Mouse (Mus musculus): ENCODE results near the gene Gm3045. TPM values are rescaled to one million over a fixed set of nuclear protein-coding genes. Genes with fewer than 3 reads are reported as not detected.
A peak's percentile ranks its signal among the peaks of the same experiment; 100 is the strongest.

Gm3045 gene
- polyA plus RNA-seq, 1 experiment: not detected

DNA sequence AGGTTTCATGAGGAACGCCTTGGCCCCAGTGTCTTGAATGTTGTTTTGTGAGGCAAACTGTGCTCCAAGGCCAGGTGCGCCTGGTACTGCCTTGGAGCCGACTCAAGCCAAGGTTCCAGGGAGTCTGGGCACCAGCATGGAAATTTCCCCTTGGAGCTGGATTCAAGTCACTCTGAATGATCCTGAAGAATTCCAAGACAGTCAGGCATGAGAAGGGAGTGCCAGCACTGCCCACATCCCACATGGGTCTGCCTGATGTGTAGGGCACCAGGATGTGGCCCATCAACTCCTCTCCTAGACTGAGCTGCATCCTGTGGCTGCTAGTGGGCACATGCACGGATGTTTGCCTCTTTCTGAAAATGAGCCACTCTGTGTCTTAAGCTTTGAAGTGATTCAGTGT lies 42.1 kb downstream of the Gm3045 start:
- no peaks in the 10 kb centered on the region for H3K4me1 ChIP-seq (ENCODE audit: control insufficient read depth, insufficient read depth, insufficient read length)
- DNase-seq (ENCODE audit: low read depth in 1 of 2, low spot score in 2 of 2): no peak
- TF ChIP-seq POLR2A (IDR thresholded peaks at IDR 0.05; ENCODE audit: low read depth, low read length) (no peak), CTCF (IDR thresholded peaks at IDR 0.05; ENCODE audit: extremely low read depth, insufficient read depth, insufficient read length, insufficient replicate concordance) (no peak)
- H3K27ac ChIP-seq (ENCODE audit: insufficient read depth, low read length): no peak overlapping the region
- no peaks in the 10 kb centered on the region for H3K36me3 ChIP-seq (ENCODE audit: control insufficient read depth, insufficient read depth, low read length)
- 88% methylated on average over 4 of the region's 4 CpGs for WGBS
- no peak overlapping the region for H3K4me3 ChIP-seq (ENCODE audit: extremely low read depth, insufficient read depth, insufficient read length)
- no peaks in the 10 kb centered on the region for H3K27me3 ChIP-seq (ENCODE audit: control insufficient read depth, insufficient read depth, low read length)

DNA sequence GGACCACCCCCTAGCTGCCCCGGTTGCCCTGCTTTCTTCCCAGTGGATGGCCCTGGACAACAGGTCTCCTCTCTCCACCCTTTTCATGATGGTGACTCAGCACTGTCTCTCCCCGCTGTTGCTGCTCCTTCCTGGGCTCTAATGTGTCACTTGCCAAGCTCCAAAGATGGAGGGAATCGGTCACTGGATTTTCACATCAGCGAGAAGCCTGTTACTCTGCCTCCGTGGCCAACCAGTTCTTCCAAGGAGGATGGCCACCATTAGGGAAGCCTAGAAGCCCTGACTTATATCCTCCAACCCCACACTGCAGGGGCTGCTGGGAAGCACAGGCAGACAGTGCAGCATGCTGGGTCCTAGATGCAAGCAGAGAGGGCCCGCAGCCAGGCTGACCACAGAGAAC lies 44.8 kb downstream of the Gm3045 start:
- H3K4me1 ChIP-seq (ENCODE audit: control insufficient read depth, insufficient read depth, insufficient read length): no peaks in the 10 kb centered on the region
- no peak for DNase-seq (ENCODE audit: low read depth in 1 of 2, low spot score in 2 of 2)
- no peaks in the 10 kb centered on the region for H3K36me3 ChIP-seq (ENCODE audit: control insufficient read depth, insufficient read depth, low read length)
- TF ChIP-seq POLR2A (IDR thresholded peaks at IDR 0.05; ENCODE audit: low read depth, low read length) (no peak), CTCF (IDR thresholded peaks at IDR 0.05; ENCODE audit: extremely low read depth, insufficient read depth, insufficient read length, insufficient replicate concordance) (no peak)
- no peak overlapping the region for H3K4me3 ChIP-seq (ENCODE audit: extremely low read depth, insufficient read depth, insufficient read length)
- WGBS: 88% methylated on average over 6 of the region's 6 CpGs
- H3K27ac ChIP-seq (ENCODE audit: insufficient read depth, low read length): no peak overlapping the region
- no peaks in the 10 kb centered on the region for H3K27me3 ChIP-seq (ENCODE audit: control insufficient read depth, insufficient read depth, low read length)

DNA sequence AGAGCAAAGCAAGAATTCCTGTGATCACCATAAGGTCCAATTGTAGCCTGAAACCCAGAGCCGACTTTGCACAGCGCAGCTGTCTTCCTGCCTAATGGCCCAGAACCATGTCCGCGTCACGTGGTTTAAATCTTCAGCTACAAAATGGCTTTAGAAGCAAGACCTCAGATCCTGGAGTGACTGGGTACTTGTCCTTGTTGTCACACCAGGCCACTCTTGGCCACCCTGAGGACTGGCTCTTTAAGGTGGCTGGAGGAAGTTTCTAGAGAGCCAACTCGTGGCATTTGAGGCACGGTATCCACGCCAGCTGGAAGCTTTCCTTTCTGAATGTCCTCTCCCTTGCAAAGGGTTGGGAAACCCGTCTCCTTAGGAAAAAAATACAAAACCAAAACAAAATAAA lies 45.6 kb downstream of the Gm3045 start:
- no peak overlapping the region for H3K27ac ChIP-seq (ENCODE audit: insufficient read depth, low read length)
- 70% methylated on average over 9 of the region's 9 CpGs for WGBS
- no peak for DNase-seq (ENCODE audit: low read depth in 1 of 2, low spot score in 2 of 2)
- no peak for TF ChIP-seq CTCF (IDR thresholded peaks at IDR 0.05; ENCODE audit: extremely low read depth, insufficient read depth, insufficient read length, insufficient replicate concordance)
- no peaks in the 10 kb centered on the region for H3K36me3 ChIP-seq (ENCODE audit: control insufficient read depth, insufficient read depth, low read length)
- H3K4me3 ChIP-seq (ENCODE audit: extremely low read depth, insufficient read depth, insufficient read length): no peak overlapping the region
- H3K4me1 ChIP-seq (ENCODE audit: control insufficient read depth, insufficient read depth, insufficient read length): no peaks in the 10 kb centered on the region
- no peaks in the 10 kb centered on the region for H3K27me3 ChIP-seq (ENCODE audit: control insufficient read depth, insufficient read depth, low read length)

DNA sequence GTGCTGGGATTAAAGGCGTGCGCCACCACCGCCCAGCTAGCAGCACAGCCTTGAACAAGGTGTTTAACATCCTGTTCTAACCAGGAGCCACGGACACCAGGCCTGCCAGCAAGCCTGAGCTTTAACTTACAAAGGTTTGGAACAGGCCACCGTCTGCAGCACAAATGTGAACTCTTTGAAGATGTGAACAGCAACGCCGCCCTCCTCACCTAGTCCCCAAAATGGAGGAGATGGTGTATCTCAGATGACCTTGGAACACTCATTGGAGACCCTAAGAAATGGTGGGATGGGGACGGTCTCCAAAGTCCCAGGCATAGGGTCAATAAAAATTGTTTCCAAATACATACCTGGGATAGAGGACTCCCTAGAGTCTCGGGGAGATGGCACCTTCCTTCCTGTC lies 46.3 kb downstream of the Gm3045 start:
- H3K4me1 ChIP-seq (ENCODE audit: control insufficient read depth, insufficient read depth, insufficient read length): no peaks in the 10 kb centered on the region
- no peak overlapping the region for H3K27ac ChIP-seq (ENCODE audit: insufficient read depth, low read length)
- H3K36me3 ChIP-seq (ENCODE audit: control insufficient read depth, insufficient read depth, low read length): no peaks in the 10 kb centered on the region
- no peak for TF ChIP-seq POLR2A (IDR thresholded peaks at IDR 0.05; ENCODE audit: low read depth, low read length)
- TF ChIP-seq CTCF (IDR thresholded peaks at IDR 0.05; ENCODE audit: extremely low read depth, insufficient read depth, insufficient read length, insufficient replicate concordance): no peak
- H3K4me3 ChIP-seq (ENCODE audit: extremely low read depth, insufficient read depth, insufficient read length): no peak overlapping the region
- H3K27me3 ChIP-seq (ENCODE audit: control insufficient read depth, insufficient read depth, low read length): no peaks in the 10 kb centered on the region
- 83% methylated on average over 9 of the region's 9 CpGs for WGBS
- DNase-seq (ENCODE audit: low read depth in 1 of 2, low spot score in 2 of 2): no peak

DNA sequence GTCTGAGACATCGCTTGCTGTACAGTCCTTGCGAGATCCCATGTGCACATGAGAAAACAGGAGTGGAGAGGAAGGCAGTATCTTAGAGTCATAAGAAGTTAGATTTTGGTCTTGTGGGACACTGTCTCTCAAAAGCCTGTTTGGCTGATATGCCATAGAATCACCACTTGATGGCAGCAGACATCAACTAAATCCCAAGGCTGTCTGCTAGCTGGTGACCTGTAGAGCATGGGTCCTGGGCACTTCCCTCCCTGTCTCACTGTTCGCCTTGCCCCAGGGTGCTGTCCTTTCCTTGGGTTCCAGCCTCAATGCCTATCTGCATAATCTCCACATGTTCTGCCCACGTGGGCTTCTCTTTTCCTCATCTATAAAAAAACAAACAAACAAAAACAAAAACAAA lies 49.0 kb downstream of the Gm3045 start:
- no peak overlapping the region for H3K4me3 ChIP-seq (ENCODE audit: extremely low read depth, insufficient read depth, insufficient read length)
- WGBS: 26% methylated on average over 4 of the region's 4 CpGs
- H3K27me3 ChIP-seq (ENCODE audit: control insufficient read depth, insufficient read depth, low read length): no peaks in the 10 kb centered on the region
- TF ChIP-seq POLR2A (IDR thresholded peaks at IDR 0.05; ENCODE audit: low read depth, low read length): no peak
- peak; percentile 64; the same call in 1 of the 2 replicates for TF ChIP-seq CTCF (IDR thresholded peaks at IDR 0.05; ENCODE audit: extremely low read depth, insufficient read depth, insufficient read length, insufficient replicate concordance)
- no peaks in the 10 kb centered on the region for H3K36me3 ChIP-seq (ENCODE audit: control insufficient read depth, insufficient read depth, low read length)
- no peaks in the 10 kb centered on the region for H3K4me1 ChIP-seq (ENCODE audit: control insufficient read depth, insufficient read depth, insufficient read length)
- DNase-seq (ENCODE audit: low read depth in 1 of 2, low spot score in 2 of 2): peak in 1 of 2 experiments; percentile 36
- H3K27ac ChIP-seq (ENCODE audit: insufficient read depth, low read length): no peak overlapping the region

DNA sequence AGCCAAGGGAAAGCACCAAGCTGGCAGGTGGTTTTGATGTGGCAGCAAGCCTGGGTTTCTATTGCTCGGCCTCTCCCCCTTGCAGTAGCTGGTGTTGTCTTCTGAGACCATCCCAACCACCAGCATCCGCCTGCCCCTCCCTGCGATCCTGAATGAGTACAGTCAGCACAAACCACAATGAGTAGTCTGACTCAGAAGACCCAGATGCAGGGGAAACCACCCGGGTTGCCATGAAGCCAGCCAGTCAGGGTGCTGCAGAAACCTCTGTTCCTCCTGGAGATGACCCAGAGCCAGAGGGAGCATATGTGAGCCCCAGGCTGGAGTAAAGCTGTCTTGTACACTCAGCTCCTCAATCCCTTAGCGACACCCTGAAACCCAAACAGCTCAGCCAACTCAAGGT lies 50.4 kb downstream of the Gm3045 start:
- WGBS: 11% methylated on average over 5 of the region's 5 CpGs
- TF ChIP-seq POLR2A (IDR thresholded peaks at IDR 0.05; ENCODE audit: low read depth, low read length) (no peak), CTCF (IDR thresholded peaks at IDR 0.05; ENCODE audit: extremely low read depth, insufficient read depth, insufficient read length, insufficient replicate concordance) (no peak)
- no peaks in the 10 kb centered on the region for H3K27me3 ChIP-seq (ENCODE audit: control insufficient read depth, insufficient read depth, low read length)
- no peak overlapping the region for H3K4me3 ChIP-seq (ENCODE audit: extremely low read depth, insufficient read depth, insufficient read length)
- H3K4me1 ChIP-seq (ENCODE audit: control insufficient read depth, insufficient read depth, insufficient read length): no peaks in the 10 kb centered on the region
- peak; percentile 30 to 40 for DNase-seq (ENCODE audit: low read depth in 1 of 2, low spot score in 2 of 2)
- no peaks in the 10 kb centered on the region for H3K36me3 ChIP-seq (ENCODE audit: control insufficient read depth, insufficient read depth, low read length)
- no peak overlapping the region for H3K27ac ChIP-seq (ENCODE audit: insufficient read depth, low read length)

DNA sequence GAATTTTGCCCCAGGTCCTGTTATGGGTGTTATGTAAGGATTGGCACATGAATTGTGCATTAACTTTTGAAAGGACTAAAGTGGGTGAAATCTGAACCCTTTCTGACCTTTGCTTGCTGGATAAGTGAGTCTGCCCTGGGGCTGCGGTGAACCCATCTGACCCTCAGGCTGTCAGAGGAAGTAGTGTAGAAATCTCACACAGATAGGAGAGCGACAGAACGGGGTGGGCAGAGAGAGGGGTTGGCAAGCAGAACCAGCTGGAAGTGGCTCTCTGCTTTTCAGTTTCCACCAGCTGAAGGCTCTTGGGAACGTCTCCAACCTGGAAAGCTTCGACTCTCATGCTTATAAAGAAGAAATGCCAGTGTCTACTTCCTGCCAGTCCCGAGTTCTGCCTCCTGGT lies 50.9 kb downstream of the Gm3045 start:
- DNase-seq (ENCODE audit: low read depth in 1 of 2, low spot score in 2 of 2): no peak
- H3K4me3 ChIP-seq (ENCODE audit: extremely low read depth, insufficient read depth, insufficient read length): no peak overlapping the region
- H3K4me1 ChIP-seq (ENCODE audit: control insufficient read depth, insufficient read depth, insufficient read length): no peaks in the 10 kb centered on the region
- no peaks in the 10 kb centered on the region for H3K27me3 ChIP-seq (ENCODE audit: control insufficient read depth, insufficient read depth, low read length)
- no peaks in the 10 kb centered on the region for H3K36me3 ChIP-seq (ENCODE audit: control insufficient read depth, insufficient read depth, low read length)
- H3K27ac ChIP-seq (ENCODE audit: insufficient read depth, low read length): no peak overlapping the region
- TF ChIP-seq POLR2A (IDR thresholded peaks at IDR 0.05; ENCODE audit: low read depth, low read length): no peak
- no peak for TF ChIP-seq CTCF (IDR thresholded peaks at IDR 0.05; ENCODE audit: extremely low read depth, insufficient read depth, insufficient read length, insufficient replicate concordance)
- WGBS: 8% methylated on average over 6 of the region's 6 CpGs

All from spleen, adult 2 months (tissue).